Mouse (Mus musculus): ENCODE results near the gene Rhbdf2.

DNA sequence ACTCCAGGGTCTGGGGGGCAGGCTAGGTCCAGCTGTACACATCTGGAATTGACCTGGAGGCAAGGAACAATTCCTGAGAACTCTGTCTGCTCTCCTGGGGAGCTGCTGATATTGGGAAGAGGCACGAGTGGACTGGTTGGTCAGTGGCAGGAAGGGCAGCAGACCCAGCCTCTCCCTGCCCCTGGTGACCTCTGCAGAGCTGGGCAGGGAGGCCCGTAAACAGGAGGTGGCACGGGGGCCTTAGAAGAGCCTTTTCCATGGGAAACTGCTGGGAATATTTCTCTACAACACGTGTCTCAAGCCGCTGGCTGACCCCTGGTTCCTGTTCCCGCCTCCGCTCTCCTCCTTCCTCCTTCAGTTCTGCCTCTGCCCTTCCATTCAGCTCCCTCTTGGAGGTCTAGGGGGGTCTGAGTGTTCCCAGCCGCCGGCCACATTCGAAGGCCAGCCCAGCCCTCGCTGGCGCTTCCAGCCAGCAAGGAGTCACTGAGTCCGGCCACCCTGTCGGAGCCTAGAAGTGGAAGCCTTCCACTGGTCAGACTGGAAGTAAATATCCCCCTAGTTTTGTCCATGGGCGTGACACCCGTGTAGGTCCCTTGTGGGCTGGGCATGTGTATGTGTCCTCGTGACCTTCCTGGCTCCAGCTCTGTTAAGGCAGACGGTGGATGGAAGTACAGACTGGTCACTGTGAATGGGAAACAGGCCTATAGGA, 21.5 kb upstream of the Rhbdf2 start:
- TF ChIP-seq CTCF (IDR thresholded peaks at IDR 0.05; ENCODE audit: low read depth, low read length) (no peak), POLR2A (IDR thresholded peaks at IDR 0.05; ENCODE audit: extremely low read depth, insufficient read depth, low read length) (no peak)

All from liver, adult 2 months (tissue).